Mouse (Mus musculus) midbrain, postnatal 0 days (tissue): ENCODE data around the gene Chn2. TPM values are rescaled to one million over a fixed set of nuclear protein-coding genes. Genes with fewer than 3 reads are reported as not detected.
A peak's percentile ranks its signal among the peaks of the same experiment; 100 is the strongest.

ENCODE experiments used
- ATAC-seq: fragments of 200-750 bp; cut with Nextera tagmentation; 2 replicates; pipeline ENCODE4 v1.8.0; 2017; ENCODE audit warnings: moderate number of reproducible peaks, mild to moderate bottlenecking, moderate TSS enrichment, moderate library complexity; ENCODE audit not compliant: low FRiP score
- DNase-seq: peaks from one replicate; pipeline ENCODE4 v3.0.0-alpha.2; 2015; ENCODE audit warnings: low spot score
- H3K27ac ChIP-seq: fragments of 300-500 bp; sonication (generic); 2 replicates; pipeline ENCODE4 v1.5.1; 2014; ENCODE audit warnings: low read depth, mild to moderate bottlenecking, low read length, mixed read lengths
- H3K27me3 ChIP-seq: fragments of 300-500 bp; sonication (generic); 2 replicates; pipeline ENCODE4 v1.6.1; 2014; ENCODE audit warnings: low read length, control low read depth, mixed read lengths; ENCODE audit not compliant: insufficient read depth
- H3K36me3 ChIP-seq: fragments of 300-500 bp; sonication (generic); 2 replicates; pipeline ENCODE4 v1.6.1; 2014; ENCODE audit warnings: low read length, control low read depth, mixed read lengths; ENCODE audit not compliant: insufficient read depth
- H3K4me1 ChIP-seq: fragments of 300-500 bp; sonication (generic); 2 replicates; pipeline ENCODE4 v1.6.1; 2014; ENCODE audit warnings: mild to moderate bottlenecking, control low read depth, antibody characterized with exemption, low read length, mixed read lengths; ENCODE audit not compliant: insufficient read depth
- H3K4me2 ChIP-seq: fragments of 300-500 bp; sonication (generic); 2 replicates; pipeline ENCODE4 v1.6.1; 2014; ENCODE audit warnings: low read depth, mild to moderate bottlenecking, low read length, mixed read lengths; ENCODE audit not compliant: poor library complexity, severe bottlenecking
- H3K4me3 ChIP-seq: fragments of 300-500 bp; sonication (generic); 2 replicates; pipeline ENCODE4 v1.5.1; 2014; ENCODE audit warnings: low read depth, mild to moderate bottlenecking, low read length, moderate library complexity
- H3K9ac ChIP-seq: fragments of 300-500 bp; sonication (generic); replicated peaks from 2 replicates; pipeline ENCODE4 v1.6.1; 2014; ENCODE audit warnings: mild to moderate bottlenecking, low read length, moderate library complexity, mixed read lengths; ENCODE audit not compliant: poor library complexity, severe bottlenecking
- H3K9me3 ChIP-seq: fragments of 300-500 bp; sonication (generic); 2 replicates; pipeline ENCODE4 v1.6.1; 2016; ENCODE audit warnings: low read length, control low read depth
- CTCF ChIP-seq: IDR thresholded peaks from 2 replicates; pipeline ENCODE4 v1.5.1; 2016; ENCODE audit warnings: antibody characterized with exemption, mild to moderate bottlenecking
- WGBS: fragments of 180-500 bp; shearing (Covaris S2); extraction: QIAGEN DNeasy Blood & Tissue Kit; methylation state at CpG from one replicate; pipeline ENCODE4 v1.1.7; 2014; 5-methylcytosine and 5-hydroxymethylcytosine counted together
- polyA plus RNA-seq: library from polyadenylated mRNA; unstranded; fragments of >200 nt; fragmentation: Nextera tagmentation; extraction: Ambion mirVana; gene quantifications from 2 replicates; pipeline ENCODE4 v1.2.1, GENCODE M21; 2015
- total RNA-seq: library from RNA; depleted of rRNA; stranded (reverse); fragments of >200 nt; gene quantifications from 2 replicates; pipeline ENCODE4 v1.2.3, GENCODE M21; 2014

Gene Chn2
- total and polyA plus RNA-seq, 2 experiments from 2014 or later: 21.4 to 36.4 TPM

GRCm38 (mm10) chr6:54125536-54125935 is 86.2 kb downstream of the Chn2 start:
- H3K4me2 ChIP-seq: no peak overlapping the region
- DNase-seq (no peak), ATAC-seq (no peak)
- no peaks in the 10 kb centered on the region for H3K36me3 ChIP-seq
- H3K27me3 ChIP-seq: no peaks in the 10 kb centered on the region
- no peaks in the 10 kb centered on the region for H3K9me3 ChIP-seq
- H3K9ac ChIP-seq: no peak overlapping the region
- 91% methylated on average over 5 of the region's 5 CpGs for WGBS
- H3K27ac ChIP-seq: no peak overlapping the region
- H3K4me1 ChIP-seq: 0 out of 2 replicates have a peak, but pooled peaks cover 3% of the 10 kb centered on the region
- TF ChIP-seq CTCF: no peak
- no peak overlapping the region for H3K4me3 ChIP-seq

- DNase-seq (peak; percentile 90), ATAC-seq (0 out of 2 replicates have a peak, but pooled peaks have one; percentile 23)
- no peak for TF ChIP-seq CTCF
- no peaks in the 10 kb centered on the region for H3K27me3 ChIP-seq
- no peak overlapping the region for H3K9ac ChIP-seq
- no peak overlapping the region for H3K4me3 ChIP-seq
- H3K9me3 ChIP-seq: no peaks in the 10 kb centered on the region
- WGBS: 52% methylated on average over 9 of the region's 9 CpGs
- H3K4me1 ChIP-seq: 0 out of 2 replicates have a peak, but pooled peaks cover 3% of the 10 kb centered on the region
- H3K4me2 ChIP-seq: no peak overlapping the region
- peak overlapping the region; percentile 32; the same call in 1 of the 2 replicates for H3K27ac ChIP-seq
- H3K36me3 ChIP-seq: no peaks in the 10 kb centered on the region
Observed at GRCm38 (mm10) chr6:54126225-54126992, 87.1 kb downstream of the Chn2 start.

- Histone ChIP-seq H3K9me3 (no peaks in the 10 kb centered on the region), H3K4me3 (no peak overlapping the region), H3K9ac (no peak overlapping the region), H3K27ac (no peak overlapping the region), H3K4me1 (0 out of 2 replicates have a peak, but pooled peaks cover 3% of the 10 kb centered on the region), H3K36me3 (no peaks in the 10 kb centered on the region), H3K27me3 (no peaks in the 10 kb centered on the region), H3K4me2 (no peak overlapping the region)
- WGBS: 69% methylated on average over 11 of the region's 11 CpGs
- no peak for DNase-seq
- no peak for TF ChIP-seq CTCF
- ATAC-seq: no peak
Observed at GRCm38 (mm10) chr6:54126993-54127697, 87.8 kb downstream of the Chn2 start.

- no peak overlapping the region for H3K9ac ChIP-seq
- H3K27ac ChIP-seq: no peak overlapping the region
- DNase-seq (no peak), ATAC-seq (no peak)
- H3K9me3 ChIP-seq: no peaks in the 10 kb centered on the region
- no peak for TF ChIP-seq CTCF
- WGBS: 85% methylated on average over 1 of the region's 1 CpGs
- H3K4me3 ChIP-seq: no peak overlapping the region
- no peaks in the 10 kb centered on the region for H3K27me3 ChIP-seq
- H3K4me2 ChIP-seq: no peak overlapping the region
- 0 out of 2 replicates have a peak, but pooled peaks cover 3% of the 10 kb centered on the region for H3K4me1 ChIP-seq
- no peaks in the 10 kb centered on the region for H3K36me3 ChIP-seq
Observed at GRCm38 (mm10) chr6:54128702-54129101, 89.3 kb downstream of the Chn2 start.

- no peaks in the 10 kb centered on the region for H3K9me3 ChIP-seq
- DNase-seq: no peak
- ATAC-seq: no peak
- H3K4me2 ChIP-seq: no peak overlapping the region
- no peak overlapping the region for H3K27ac ChIP-seq
- H3K4me1 ChIP-seq: 0 out of 2 replicates have a peak, but pooled peaks cover 3% of the 10 kb centered on the region
- no peak for TF ChIP-seq CTCF
- no peaks in the 10 kb centered on the region for H3K27me3 ChIP-seq
- no peak overlapping the region for H3K9ac ChIP-seq
- 57% methylated on average over 2 of the region's 2 CpGs for WGBS
- H3K4me3 ChIP-seq: no peak overlapping the region
- H3K36me3 ChIP-seq: no peaks in the 10 kb centered on the region
Observed at GRCm38 (mm10) chr6:54129570-54129969, 90.2 kb downstream of the Chn2 start.

- no peaks in the 10 kb centered on the region for H3K9me3 ChIP-seq
- 92% methylated on average over 3 of the region's 3 CpGs for WGBS
- H3K27me3 ChIP-seq: no peaks in the 10 kb centered on the region
- H3K9ac ChIP-seq: no peak overlapping the region
- 0 out of 2 replicates have a peak, but pooled peaks cover 3% of the 10 kb centered on the region for H3K4me1 ChIP-seq
- no peak overlapping the region for H3K4me2 ChIP-seq
- no peak overlapping the region for H3K4me3 ChIP-seq
- no peak for ATAC-seq
- no peak overlapping the region for H3K27ac ChIP-seq
- TF ChIP-seq CTCF: no peak
- no peak for DNase-seq
- H3K36me3 ChIP-seq: no peaks in the 10 kb centered on the region
Observed at GRCm38 (mm10) chr6:54130881-54131280, 91.5 kb downstream of the Chn2 start.
